Mouse (Mus musculus): ENCODE measurements around the gene B230104I21Rik.

Gene B230104I21Rik

DNA sequence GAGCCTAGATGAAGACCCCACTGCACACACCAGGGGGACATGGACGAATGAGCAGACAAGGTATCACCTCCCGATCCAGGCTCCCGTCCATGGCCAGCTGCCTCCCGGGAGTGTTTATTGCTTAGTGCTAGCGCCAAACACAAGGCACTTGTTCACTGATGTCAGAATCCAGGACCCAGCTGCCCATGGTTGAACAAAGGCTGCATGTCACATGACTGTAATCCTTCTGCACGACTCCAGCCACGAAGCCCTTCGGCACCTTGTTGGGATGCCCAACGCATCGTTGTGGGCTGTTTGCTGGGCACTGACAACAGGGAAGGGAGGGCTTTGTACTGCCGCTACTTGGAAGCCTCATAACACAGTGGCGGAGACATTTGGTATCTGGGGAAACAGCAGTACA is at the start of gene B230104I21Rik:
TSS of gene B230104I21Rik (plus strand) at position 367 of the 400 bp plus-strand sequence.
- peak in 1 of 2 experiments; percentile 13 for DNase-seq (ENCODE audit: low spot score in 2 of 2)

GRCm38 (mm10) chr4:154293735-154294201 is 42.2 kb upstream of the B230104I21Rik start:
- DNase-seq (ENCODE audit: low spot score in 2 of 2): no peak

DNA sequence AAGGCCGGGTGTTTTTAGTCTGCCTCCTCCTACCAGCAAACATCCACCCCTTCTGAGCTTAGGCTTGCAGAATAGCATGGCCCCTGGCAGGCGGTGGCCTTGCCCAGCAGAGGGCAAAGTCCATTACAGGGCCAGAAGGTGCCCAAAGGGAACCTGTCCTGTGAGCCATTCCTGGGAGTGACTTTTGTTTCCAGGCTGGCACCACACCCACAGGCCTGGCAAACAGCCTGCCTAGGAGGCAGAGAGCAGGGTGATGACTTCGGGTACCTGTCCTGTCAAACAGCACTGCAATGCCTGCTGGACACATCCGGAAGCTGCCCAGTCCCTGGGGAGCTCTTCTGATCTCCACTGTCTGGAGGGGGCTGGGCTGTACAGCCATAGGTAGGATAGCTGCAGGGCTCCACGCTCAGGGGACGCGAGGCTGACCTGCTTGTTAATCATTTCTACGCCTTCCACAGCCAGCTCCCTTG is 41.6 kb upstream of the B230104I21Rik start:
- DNase-seq (ENCODE audit: low spot score in 2 of 2): no peak

DNA sequence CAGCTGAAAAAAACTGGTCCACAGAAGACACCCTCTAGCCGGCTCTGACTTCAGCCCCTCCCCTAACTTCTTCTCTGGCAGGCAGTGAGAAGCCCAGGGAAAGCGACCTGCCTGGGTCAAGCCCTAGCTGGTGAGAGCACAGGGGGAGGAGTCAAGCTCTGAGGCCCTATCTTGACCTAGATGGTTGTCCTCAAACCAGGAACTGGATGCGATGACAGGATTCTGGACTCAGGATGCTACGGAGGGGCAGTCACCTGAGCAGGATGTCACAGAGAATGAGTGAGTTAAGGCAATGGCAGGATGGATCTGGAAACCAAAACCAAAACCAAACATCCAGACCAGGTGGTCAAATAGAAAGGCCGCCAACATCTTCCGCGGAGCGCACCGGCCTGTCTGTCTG is 38.2 kb upstream of the B230104I21Rik start:
- DNase-seq (ENCODE audit: low spot score in 2 of 2): no peak

- DNase-seq (ENCODE audit: low spot score in 2 of 2): no peak
Measured at GRCm38 (mm10) chr4:154299541-154300271, 36.2 kb upstream of the B230104I21Rik start.

GRCm38 (mm10) chr4:154301466-154301881 is 34.5 kb upstream of the B230104I21Rik start, which contains the start of gene Arhgef16:
Arhgef16 (minus strand) TSS chr4:154301676.
- peak in 1 of 2 experiments; percentile 59 for DNase-seq (ENCODE audit: low spot score in 2 of 2)

GRCm38 (mm10) chr4:154309131-154309530 is 26.8 kb upstream of the B230104I21Rik start:
- no peak for DNase-seq (ENCODE audit: low spot score in 2 of 2)

- no peak for DNase-seq (ENCODE audit: low spot score in 2 of 2)
Measured at GRCm38 (mm10) chr4:154310576-154311262, 25.2 kb upstream of the B230104I21Rik start.

DNA sequence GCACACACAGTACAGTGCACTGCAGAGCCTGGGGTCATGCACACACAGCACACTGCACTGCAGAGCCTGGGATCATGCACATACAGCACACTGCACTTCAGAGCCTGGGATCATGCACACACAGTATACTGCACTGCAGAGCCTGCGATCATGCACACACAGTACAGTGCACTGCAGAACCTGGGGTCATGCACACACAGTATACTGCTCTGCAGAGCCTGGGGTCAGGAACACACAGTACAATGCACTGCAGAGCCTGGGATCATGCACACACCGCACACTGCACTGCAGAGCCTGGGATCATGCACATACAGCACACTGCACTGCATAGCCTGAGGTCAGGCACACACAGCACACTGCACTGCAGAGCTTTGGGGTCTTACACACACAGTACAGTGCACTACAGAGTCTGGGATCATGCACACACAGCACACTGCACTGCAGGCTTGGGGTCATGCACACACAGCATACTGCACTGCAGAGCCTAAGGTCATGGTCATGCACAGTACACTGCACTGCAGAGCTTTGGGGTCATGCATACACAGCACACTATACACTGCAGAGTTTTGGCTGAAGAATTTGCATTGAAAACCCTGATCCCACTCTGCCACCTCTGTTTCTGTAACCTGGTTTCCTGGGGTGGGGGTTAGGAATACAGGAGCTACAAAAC is 23.6 kb upstream of the B230104I21Rik start:
- DNase-seq (ENCODE audit: low spot score in 2 of 2): no peak

DNA sequence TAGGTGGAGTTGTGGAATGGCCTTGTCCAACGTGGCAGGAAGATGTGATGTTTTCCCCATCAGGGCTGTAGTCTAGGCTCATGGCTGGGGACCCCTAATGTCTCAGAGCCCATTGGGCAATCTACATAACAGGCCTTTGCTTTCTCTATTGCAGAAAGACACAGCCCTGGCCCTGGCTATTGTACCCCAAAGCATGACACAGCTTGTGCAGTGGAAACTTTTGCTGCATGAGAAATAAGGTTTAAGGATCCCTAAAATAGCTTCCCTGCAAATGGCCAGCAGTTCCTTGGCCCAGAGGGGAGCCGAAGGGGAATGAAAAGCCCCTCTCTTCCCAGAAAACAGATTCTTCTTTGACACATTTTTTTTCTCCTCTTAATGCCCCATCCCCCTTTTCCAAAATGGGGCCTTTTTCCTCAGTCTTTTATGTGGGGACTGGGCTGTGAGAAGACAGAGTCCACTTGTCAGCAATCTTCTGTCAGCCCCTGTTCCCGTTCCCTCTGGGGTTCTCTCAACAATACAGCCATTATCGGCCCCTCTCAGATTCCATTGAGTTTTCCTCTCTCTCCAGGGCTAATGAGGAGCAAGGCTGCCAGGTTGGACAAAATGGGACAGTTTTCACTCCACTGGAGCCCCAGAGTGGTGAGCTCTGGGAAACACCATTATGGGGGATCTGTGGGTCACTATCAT is 22.8 kb upstream of the B230104I21Rik start:
- no peak for DNase-seq (ENCODE audit: low spot score in 2 of 2)

DNA sequence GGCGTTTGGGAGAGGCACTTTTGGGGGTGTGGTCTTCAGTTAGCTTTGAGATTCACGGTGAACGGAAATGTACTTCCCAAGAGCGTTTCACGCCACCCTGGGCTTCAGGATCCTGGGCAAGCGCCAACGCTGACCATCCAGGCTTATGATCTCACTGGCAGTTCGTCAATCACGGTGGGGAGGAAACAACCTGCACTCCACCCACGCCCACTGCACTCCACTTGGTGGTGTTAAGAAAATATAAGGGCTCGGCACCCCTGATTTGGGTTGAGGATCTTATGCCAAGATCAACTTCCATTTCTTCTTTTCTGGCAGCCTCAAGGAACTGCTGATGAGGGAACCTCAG is 22.3 kb upstream of the B230104I21Rik start:
- no peak for DNase-seq (ENCODE audit: low spot score in 2 of 2)

DNA sequence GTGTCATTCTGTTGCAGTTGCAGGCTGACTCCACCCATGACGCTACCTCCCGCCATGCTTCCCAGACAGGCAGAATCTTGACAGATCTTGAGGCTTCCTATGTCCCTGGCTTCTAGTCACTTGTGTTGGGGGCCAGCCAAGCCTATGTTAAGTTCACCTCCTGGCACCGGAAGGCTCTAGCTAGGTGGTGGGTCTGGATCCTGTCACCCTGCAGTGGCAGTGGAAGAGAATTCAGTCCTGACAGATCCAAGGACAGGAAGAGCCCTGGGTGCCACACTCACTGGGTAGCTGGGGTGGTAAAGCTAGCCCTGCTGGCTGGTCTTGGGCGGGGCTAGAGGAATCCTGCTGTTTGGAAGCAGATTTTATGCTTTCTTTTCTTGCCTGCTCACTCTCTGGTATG is 10.5 kb upstream of the B230104I21Rik start:
- no peak for DNase-seq (ENCODE audit: low spot score in 2 of 2)

- no peak for DNase-seq (ENCODE audit: low spot score in 2 of 2)
Measured at GRCm38 (mm10) chr4:154328431-154328830, 7.5 kb upstream of the B230104I21Rik start.

GRCm38 (mm10) chr4:154328836-154329235 is 7.1 kb upstream of the B230104I21Rik start:
- DNase-seq (ENCODE audit: low spot score in 2 of 2): peak; percentile 74 to 82

DNA sequence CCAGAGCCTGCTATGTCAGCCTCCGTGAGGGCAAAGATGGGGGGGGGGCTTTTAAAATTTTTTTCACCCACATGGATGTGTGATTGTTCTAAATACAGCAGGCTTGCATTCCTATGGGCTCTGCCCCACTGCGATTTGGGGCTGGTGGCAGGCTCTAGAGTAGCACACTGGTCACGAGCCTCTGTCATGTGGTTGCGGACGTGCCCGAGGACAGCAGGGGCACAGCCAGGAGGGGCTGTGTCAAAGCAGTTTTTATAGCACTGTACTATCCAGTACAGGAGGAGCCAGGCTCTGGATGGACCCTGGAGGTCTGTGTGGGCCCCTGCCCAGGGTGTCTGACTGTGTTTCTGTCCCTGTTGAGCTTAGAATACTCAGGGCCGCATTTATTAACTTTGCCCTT is 5.9 kb upstream of the B230104I21Rik start:
- DNase-seq (ENCODE audit: low spot score in 2 of 2): no peak

GRCm38 (mm10) chr4:154331271-154331670 is 4.7 kb upstream of the B230104I21Rik start:
- no peak for DNase-seq (ENCODE audit: low spot score in 2 of 2)

GRCm38 (mm10) chr4:154333300-154333699 is 2.6 kb upstream of the B230104I21Rik start:
- DNase-seq (ENCODE audit: low spot score in 2 of 2): no peak

- peak in 1 of 2 experiments; percentile 31 for DNase-seq (ENCODE audit: low spot score in 2 of 2)
Measured at GRCm38 (mm10) chr4:154334699-154335402, 1.1 kb upstream of the B230104I21Rik start.

DNA sequence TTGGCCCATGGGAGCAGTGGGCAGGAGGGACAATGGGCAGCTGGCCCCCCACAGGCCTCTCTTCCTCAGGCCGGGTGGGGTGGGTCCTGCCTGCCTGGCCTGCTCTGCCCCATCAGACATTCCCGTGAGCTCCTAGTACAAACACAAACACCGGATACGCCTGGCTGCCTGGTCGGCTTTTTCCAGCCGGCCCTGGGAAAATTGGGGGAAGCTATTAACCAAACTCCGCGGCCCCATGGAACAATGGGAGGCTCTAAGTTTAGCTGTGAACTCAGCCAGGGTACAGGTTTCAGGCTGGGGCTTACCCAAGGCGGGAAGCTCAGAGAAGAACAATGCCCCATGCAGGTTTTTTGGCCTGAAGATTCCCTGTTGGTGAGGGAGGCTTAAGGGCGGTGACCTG is 723 bp downstream of the B230104I21Rik start:
- DNase-seq (ENCODE audit: low spot score in 2 of 2): no peak

GRCm38 (mm10) chr4:154346731-154347522 is 11.0 kb downstream of the B230104I21Rik start:
- DNase-seq (ENCODE audit: low spot score in 2 of 2): no peak
